Mouse (Mus musculus) limb, embryonic 14.5 days (tissue): ENCODE data around the gene 9930021J03Rik. TPM values are rescaled to one million over a fixed set of nuclear protein-coding genes. Genes with fewer than 3 reads are reported as not detected.

Experiments used
- ATAC-seq: fragments of 200-750 bp; cut with Nextera tagmentation; 2 replicates; pipeline ENCODE4 v1.8.0; 2017; ENCODE audit warnings: low read depth, moderate number of reproducible peaks, moderate TSS enrichment; ENCODE audit not compliant: low FRiP score
- DNase-seq: peaks from one replicate; pipeline ENCODE4 v3.0.0-alpha.2; 2015; ENCODE audit warnings: low spot score
- H3K27ac ChIP-seq: fragments of 300-500 bp; sonication (generic); replicated peaks from 2 replicates; pipeline ENCODE4 v1.5.1; 2014; ENCODE audit warnings: low read depth, mild to moderate bottlenecking, low read length, moderate library complexity, mixed read lengths
- H3K27me3 ChIP-seq: fragments of 300-500 bp; sonication (generic); 2 replicates; pipeline ENCODE4 v1.6.1; 2014; ENCODE audit warnings: low read length, mixed read lengths; ENCODE audit not compliant: control insufficient read depth, insufficient read depth
- H3K36me3 ChIP-seq: fragments of 300-500 bp; sonication (generic); 2 replicates; pipeline ENCODE4 v1.6.1; 2014; ENCODE audit warnings: mild to moderate bottlenecking, low read length, moderate library complexity, mixed read lengths; ENCODE audit not compliant: control insufficient read depth, insufficient read depth
- H3K4me1 ChIP-seq: fragments of 300-500 bp; sonication (generic); 2 replicates; pipeline ENCODE4 v1.6.1; 2014; ENCODE audit warnings: antibody characterized with exemption, low read length, mixed read lengths; ENCODE audit not compliant: control insufficient read depth, insufficient read depth
- H3K4me2 ChIP-seq: fragments of 300-500 bp; sonication (generic); replicated peaks from 2 replicates; pipeline ENCODE4 v1.6.1; 2014; ENCODE audit warnings: low read depth, mild to moderate bottlenecking, low read length, moderate library complexity; ENCODE audit not compliant: severe bottlenecking
- H3K4me3 ChIP-seq: fragments of 300-500 bp; sonication (generic); replicated peaks from 2 replicates; pipeline ENCODE4 v1.5.1; 2014; ENCODE audit warnings: low read length
- H3K9ac ChIP-seq: fragments of 300-500 bp; sonication (generic); 2 replicates; pipeline ENCODE4 v1.6.1; 2014; ENCODE audit warnings: mild to moderate bottlenecking, low read depth, low read length, moderate library complexity; ENCODE audit not compliant: severe bottlenecking
- H3K9me3 ChIP-seq: fragments of 300-500 bp; sonication (generic); 2 replicates; pipeline ENCODE4 v1.6.1; 2016; ENCODE audit warnings: low read length; ENCODE audit not compliant: control insufficient read depth
- POLR2A ChIP-seq: fragments of 200-500 bp; IDR thresholded peaks from 2 replicates; pipeline ENCODE4 v1.8.0; 2012; ENCODE audit warnings: inconsistent platforms, mild to moderate bottlenecking, moderate library complexity, borderline replicate concordance; ENCODE audit not compliant: insufficient read depth, insufficient read length; ENCODE audit errors: extremely low read depth
- WGBS: fragments of 180-500 bp; shearing (Covaris S2); extraction: QIAGEN DNeasy Blood & Tissue Kit; methylation state at CpG from one replicate; pipeline ENCODE4 v1.1.7; 2014; 5-methylcytosine and 5-hydroxymethylcytosine counted together
- polyA plus RNA-seq, 2 experiments: library from polyadenylated mRNA; depleted of rRNA in 1 of 2; stranded (reverse) in 1 of 2; unstranded in 1 of 2; fragments of >200 nt; fragmentation: Nextera tagmentation in 1 of 2; extraction: Ambion mirVana in 1 of 2; gene quantifications; 2 replicates each; pipeline versions ENCODE4 v1.2.1 to v1.2.3; 2012 to 2014

Gene 9930021J03Rik
- polyA plus RNA-seq, 2 experiments, result 8.5 to 23.0 TPM

- Histone ChIP-seq H3K36me3 (peaks cover 34% of the 10 kb centered on the region), H3K27ac (no peak overlapping the region), H3K4me3 (no peak overlapping the region), H3K9ac (no peak overlapping the region), H3K4me2 (no peak overlapping the region), H3K9me3 (no peaks in the 10 kb centered on the region), H3K4me1 (no peaks in the 10 kb centered on the region), H3K27me3 (no peaks in the 10 kb centered on the region)
- 83% methylated on average over 4 of the region's 4 CpGs for WGBS
- TF ChIP-seq POLR2A, result no peak
- no peak for ATAC-seq
- no peak for DNase-seq
Measured at GRCm38 (mm10) chr19:29713451-29713850, 92.3 kb downstream of the 9930021J03Rik start.

- 72% methylated on average over 3 of the region's 3 CpGs for WGBS
- Histone ChIP-seq H3K27ac (no peak overlapping the region), H3K4me1 (no peaks in the 10 kb centered on the region), H3K36me3 (0 out of 2 replicates have a peak, but pooled peaks cover 4% of the 10 kb centered on the region), H3K9me3 (no peaks in the 10 kb centered on the region), H3K4me2 (no peak overlapping the region), H3K4me3 (no peak overlapping the region), H3K27me3 (no peaks in the 10 kb centered on the region), H3K9ac (no peak overlapping the region)
- TF ChIP-seq POLR2A, result no peak
- DNase-seq (no peak), ATAC-seq (no peak)
Measured at GRCm38 (mm10) chr19:29709461-29709860, 96.3 kb downstream of the 9930021J03Rik start.

- ATAC-seq (no peak), DNase-seq (no peak)
- Histone ChIP-seq H3K9ac (no peak overlapping the region), H3K27ac (no peak overlapping the region), H3K4me3 (no peak overlapping the region), H3K4me2 (no peak overlapping the region), H3K36me3 (no peaks in the 10 kb centered on the region), H3K9me3 (no peaks in the 10 kb centered on the region), H3K27me3 (no peaks in the 10 kb centered on the region), H3K4me1 (no peaks in the 10 kb centered on the region)
- TF ChIP-seq POLR2A, result no peak
- WGBS, result 72% methylated on average over 5 of the region's 5 CpGs
Measured at GRCm38 (mm10) chr19:29708461-29708860, 97.3 kb downstream of the 9930021J03Rik start.

GRCm38 (mm10) chr19:29708003-29708402 is 97.8 kb downstream of the 9930021J03Rik start:
- H3K27me3 ChIP-seq, result no peaks in the 10 kb centered on the region
- H3K36me3 ChIP-seq, result no peaks in the 10 kb centered on the region
- no peak for TF ChIP-seq POLR2A
- no peak overlapping the region for H3K27ac ChIP-seq
- no peak for DNase-seq
- H3K4me1 ChIP-seq, result no peaks in the 10 kb centered on the region
- whole genome bisulfite sequencing, result 64% methylated on average over 14 of the region's 14 CpGs
- ATAC-seq, result no peak
- no peak overlapping the region for H3K9ac ChIP-seq
- peak overlapping the region; percentile 18; the same call in 1 of the 2 replicates for H3K4me3 ChIP-seq
- H3K9me3 ChIP-seq, result no peaks in the 10 kb centered on the region
- H3K4me2 ChIP-seq, result peak overlapping the region; percentile 33

GRCm38 (mm10) chr19:29707314-29707898 is 98.4 kb downstream of the 9930021J03Rik start:
- TF ChIP-seq POLR2A, result no peak

More at GRCm38 (mm10) chr19:29707314-29707898, 98.4 kb downstream of the 9930021J03Rik start:
- no peaks in the 10 kb centered on the region for H3K4me1 ChIP-seq
- DNase-seq (no peak), ATAC-seq (no peak)
- H3K9me3 ChIP-seq, result no peaks in the 10 kb centered on the region
- H3K4me2 ChIP-seq, result no peak overlapping the region
- no peak overlapping the region for H3K27ac ChIP-seq
- H3K4me3 ChIP-seq, result no peak overlapping the region
- no peaks in the 10 kb centered on the region for H3K36me3 ChIP-seq
- no peaks in the 10 kb centered on the region for H3K27me3 ChIP-seq
- 85% methylated on average over 8 of the region's 9 CpGs for WGBS
- H3K9ac ChIP-seq, result no peak overlapping the region
